8 mouse cellular contexts compared by ENCODE assay signal in genomic region chr16:74900835-74901234, GRCm38 (mm10).
DNase-seq lines count a peak whose midpoint lies in the region; ATAC-seq lines count a peak whose summit lies in the region.

No protein-coding gene starts in this region.

- H3K4me3 ChIP-seq in neural tube, embryonic 15.5 days (replicated peaks), result no peak overlapping the region

- H3K4me2 ChIP-seq in neural tube, embryonic 15.5 days, result peak overlapping the region; percentile 13; the same call in 1 of the 2 replicates

- H3K27ac ChIP-seq in neural tube, embryonic 15.5 days (replicated peaks), result no peak overlapping the region

- ATAC-seq in neural tube, embryonic 15.5 days (ENCODE audit: low FRiP score), result no peak

- intact Hi-C loops in heart, postnatal 25 days (cut with DNase I), result no loop called here
- intact Hi-C loops in heart, postnatal 14 days (cut with DNase I), result no loop called here

- WGBS in neural tube, embryonic 15.5 days, result 55% methylated on average over 7 of the region's 7 CpGs

- H3K9me3 ChIP-seq in neural tube, embryonic 15.5 days (replicated peaks), result no peaks in the 10 kb centered on the region

- no peaks in the 10 kb centered on the region for H3K27me3 ChIP-seq in neural tube, embryonic 15.5 days (replicated peaks)

- H3K36me3 ChIP-seq in neural tube, embryonic 15.5 days, result no peaks in the 10 kb centered on the region

- H3K9ac ChIP-seq in neural tube, embryonic 15.5 days (replicated peaks), result no peak overlapping the region

- DNase-seq in heart, adult 11 months, result peak; percentile 61
- no peak for DNase-seq in heart, postnatal 25 days (ENCODE audit: low spot score)
- peak; percentile 3 for DNase-seq in urinary bladder, postnatal 14 days (ENCODE audit: low spot score)
- DNase-seq in urinary bladder, adult 18-20 months (ENCODE audit: low spot score in 2 of 2), result no peak
- peak; percentile 6 to 21 for DNase-seq in heart, postnatal 14 days
- no peak for DNase-seq in adrenal gland, adult 18-20 months (ENCODE audit: low spot score in 2 of 2)
- DNase-seq in testis, postnatal 14 days (ENCODE audit: low spot score), result no peak

- no peaks in the 10 kb centered on the region for H3K4me1 ChIP-seq in neural tube, embryonic 15.5 days

Comparison
In these comparisons a context has a peak if more than half of its experiments do, and no peak if none do; other contexts are left out.
1. DNase-seq: peak in heart, adult 11 months (single experiment), urinary bladder, postnatal 14 days (single experiment) and heart, postnatal 14 days (2 of 2); none in heart, postnatal 25 days (single experiment), urinary bladder, adult 18-20 months (0 of 2), adrenal gland, adult 18-20 months (0 of 2) and testis, postnatal 14 days (single experiment).